Mouse (Mus musculus) gonadal fat pad, adult 2 months (tissue): ENCODE data around the gene 0610010K14Rik. TPM values are rescaled to one million over a fixed set of nuclear protein-coding genes. Genes with fewer than 3 reads are reported as not detected.

Experiments
- polyA plus RNA-seq: library from polyadenylated mRNA; depleted of rRNA; stranded (reverse); fragments of >200 nt; gene quantifications from 2 replicates; pipeline ENCODE4 v1.2.3, GENCODE M21; 2012; rRNA removed

0610010K14Rik gene
- polyA plus RNA-seq, 1 experiment = 61.6 TPM

Other genes starting within 250 kb of the 0610010K14Rik start
- 568 and 793 TPM in 2 replicates for gene Gabarap, start 246.8 kb downstream of the 0610010K14Rik start, polyA plus RNA-seq
- gene Phf23, start 242.1 kb downstream of the 0610010K14Rik start, polyA plus RNA-seq = 22.8 and 23.2 TPM in 2 replicates
- gene Dvl2, start 237.3 kb downstream of the 0610010K14Rik start, polyA plus RNA-seq = 13.7 and 19.1 TPM in 2 replicates
- 79.9 and 96.2 TPM in 2 replicates for gene Acadvl, start 222.5 kb downstream of the 0610010K14Rik start, polyA plus RNA-seq
- 12.8 and 16.6 TPM in 2 replicates for gene Dlg4, start 221.0 kb downstream of the 0610010K14Rik start, polyA plus RNA-seq
- gene Asgr1, start 183.8 kb downstream of the 0610010K14Rik start, polyA plus RNA-seq = 0.08 and 0.72 TPM in 2 replicates
- gene Asgr2, start 145.3 kb downstream of the 0610010K14Rik start, polyA plus RNA-seq = 0.93 and 1.4 TPM in 2 replicates
- 14.1 and 33.9 TPM in 2 replicates for gene Mgl2, start 107.6 kb downstream of the 0610010K14Rik start, polyA plus RNA-seq
- gene Clec10a, start 81.7 kb downstream of the 0610010K14Rik start, polyA plus RNA-seq = 19.1 and 24.5 TPM in 2 replicates
- 30.7 and 42.7 TPM in 2 replicates for gene Slc16a11, start 25.2 kb downstream of the 0610010K14Rik start, polyA plus RNA-seq
- 22.1 and 30.3 TPM in 2 replicates for gene Slc16a13, start 16.9 kb downstream of the 0610010K14Rik start, polyA plus RNA-seq
- gene Bcl6b, start 8.1 kb downstream of the 0610010K14Rik start, polyA plus RNA-seq = 8.1 and 9.1 TPM in 2 replicates
- 7.6 and 11.2 TPM in 2 replicates for gene Gm21988, start 1.9 kb upstream of the 0610010K14Rik start, polyA plus RNA-seq
- gene Rnasek, start 1.9 kb upstream of the 0610010K14Rik start, polyA plus RNA-seq = 341 and 367 TPM in 2 replicates
- gene Alox12, start 17.4 kb upstream of the 0610010K14Rik start, polyA plus RNA-seq = 26.5 and 31.6 TPM in 2 replicates
- 2.2 and 3.1 TPM in 2 replicates for gene Alox12e, start 84.7 kb upstream of the 0610010K14Rik start, polyA plus RNA-seq
- 5.8 and 6.8 TPM in 2 replicates for gene Alox15, start 114.1 kb upstream of the 0610010K14Rik start, polyA plus RNA-seq
- gene Pelp1, start 172.1 kb upstream of the 0610010K14Rik start, polyA plus RNA-seq = 15.2 and 16.4 TPM in 2 replicates
- 58.5 and 60.4 TPM in 2 replicates for gene Arrb2, start 194.7 kb upstream of the 0610010K14Rik start, polyA plus RNA-seq
- 19.4 and 21.9 TPM in 2 replicates for gene Med11, start 214.0 kb upstream of the 0610010K14Rik start, polyA plus RNA-seq
- 3.3 and 4.8 TPM in 2 replicates for gene Zmynd15, start 221.5 kb upstream of the 0610010K14Rik start, polyA plus RNA-seq
- gene Cxcl16, start 222.1 kb upstream of the 0610010K14Rik start, polyA plus RNA-seq = 15.4 and 16.9 TPM in 2 replicates